Mouse (Mus musculus): ENCODE measurements around the gene Pdzd7. TPM values are rescaled to one million over a fixed set of nuclear protein-coding genes. Genes with fewer than 3 reads are reported as not detected.

The Pdzd7 gene
- polyA plus RNA-seq, 1 experiment from 2014 or later = not detected

GRCm38 (mm10) chr19:44987851-44988250, 57.7 kb downstream of the Pdzd7 start:
- peaks cover 4% of the 10 kb centered on the region; the same call in 1 of the 2 replicates for H3K36me3 ChIP-seq
- H3K4me2 ChIP-seq = no peak overlapping the region
- no peaks in the 10 kb centered on the region for H3K9me3 ChIP-seq (replicated peaks)
- no peak overlapping the region for H3K9ac ChIP-seq
- peaks cover 41% of the 10 kb centered on the region for H3K4me1 ChIP-seq
- H3K4me3 ChIP-seq = no peak overlapping the region
- H3K27ac ChIP-seq = no peak overlapping the region
- peaks cover 54% of the 10 kb centered on the region for H3K27me3 ChIP-seq (replicated peaks)
- 57% methylated on average over 6 of the region's 6 CpGs for WGBS (ENCODE audit: insufficient replicate concordance)
- ATAC-seq = no peak

DNA sequence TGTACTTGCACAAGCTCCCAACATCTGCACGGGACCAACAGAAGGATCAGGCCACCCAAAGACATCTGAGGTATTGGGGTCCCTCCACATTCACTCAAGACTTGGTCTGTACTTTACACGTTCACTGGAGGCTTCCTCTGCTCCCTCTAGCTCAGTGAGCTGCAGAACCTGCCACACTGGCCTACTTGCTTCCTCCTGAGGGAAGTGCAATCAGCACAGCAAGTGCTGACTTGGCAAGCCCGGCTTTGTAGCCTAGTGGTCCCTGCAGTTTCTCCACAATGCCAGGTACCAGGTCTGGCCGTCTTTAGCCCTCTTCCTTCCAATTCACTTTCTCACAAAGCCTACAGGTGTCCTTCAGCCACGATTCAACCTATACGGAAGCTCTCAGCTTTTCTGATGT, 58.5 kb downstream of the Pdzd7 start:
- Histone ChIP-seq H3K9me3 (replicated peaks) (no peaks in the 10 kb centered on the region), H3K4me2 (no peak overlapping the region), H3K36me3 (peaks cover 10% of the 10 kb centered on the region), H3K9ac (no peak overlapping the region), H3K27ac (no peak overlapping the region), H3K4me3 (no peak overlapping the region), H3K4me1 (peaks cover 33% of the 10 kb centered on the region), H3K27me3 (replicated peaks) (peaks cover 54% of the 10 kb centered on the region)
- WGBS (ENCODE audit: insufficient replicate concordance) = 54% methylated on average over 6 of the region's 6 CpGs
- no peak for ATAC-seq

DNA sequence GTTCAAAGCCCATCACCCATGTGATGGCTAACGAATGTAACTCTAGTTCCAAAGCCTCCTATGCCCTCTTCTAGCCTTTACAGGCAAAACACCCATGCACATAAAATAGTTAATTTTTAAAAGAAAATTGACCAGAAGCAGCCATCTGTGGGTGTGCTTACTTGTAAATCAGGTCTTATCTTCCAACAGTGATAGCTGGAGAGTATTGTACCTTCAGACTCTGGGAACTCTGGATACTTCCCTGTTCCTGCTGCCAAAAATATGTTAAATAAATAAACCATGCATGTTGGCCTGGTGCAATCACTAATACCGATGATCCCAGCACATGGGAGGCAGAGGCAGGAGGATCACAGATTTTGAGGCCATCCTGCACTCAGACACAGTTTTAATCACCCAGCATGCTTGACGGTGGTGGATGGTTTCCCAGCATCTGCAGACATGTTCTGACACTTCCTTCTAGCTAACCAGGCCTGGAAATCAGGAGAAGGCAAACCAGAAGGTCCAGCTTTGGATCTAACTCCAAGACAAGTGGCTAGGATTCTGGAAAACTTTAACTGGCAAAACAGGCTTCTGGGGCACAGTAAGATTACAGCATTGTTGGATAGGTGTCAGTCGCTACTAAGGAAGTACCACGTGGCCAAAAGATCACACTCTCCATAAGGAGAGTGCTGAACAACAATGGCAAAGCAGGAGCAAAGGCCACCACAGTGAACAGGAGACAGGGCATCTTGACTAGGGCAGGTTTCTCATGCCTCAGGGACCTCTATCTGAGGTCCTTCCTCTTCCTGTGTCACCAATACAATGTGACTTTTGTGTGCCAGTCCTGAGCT, 60.1 kb downstream of the Pdzd7 start:
- H3K4me1 ChIP-seq = peaks cover 33% of the 10 kb centered on the region
- no peak overlapping the region for H3K4me3 ChIP-seq
- peaks cover 25% of the 10 kb centered on the region for H3K36me3 ChIP-seq
- H3K27ac ChIP-seq = no peak overlapping the region
- no peak for ATAC-seq
- 47% methylated on average over 5 of the region's 5 CpGs for WGBS (ENCODE audit: insufficient replicate concordance)
- peaks cover 40% of the 10 kb centered on the region for H3K27me3 ChIP-seq (replicated peaks)
- H3K9me3 ChIP-seq (replicated peaks) = no peaks in the 10 kb centered on the region
- no peak overlapping the region for H3K4me2 ChIP-seq
- H3K9ac ChIP-seq = no peak overlapping the region

- Histone ChIP-seq H3K36me3 (peaks cover 34% of the 10 kb centered on the region), H3K4me3 (no peak overlapping the region), H3K4me2 (no peak overlapping the region), H3K27ac (no peak overlapping the region), H3K27me3 (replicated peaks) (peaks cover 31% of the 10 kb centered on the region), H3K4me1 (peaks cover 30% of the 10 kb centered on the region), H3K9me3 (replicated peaks) (no peaks in the 10 kb centered on the region), H3K9ac (no peak overlapping the region)
- ATAC-seq = no peak
- 83% methylated on average over 4 of the region's 4 CpGs for WGBS (ENCODE audit: insufficient replicate concordance)
Observed at GRCm38 (mm10) chr19:44984420-44984819, 61.1 kb downstream of the Pdzd7 start.

GRCm38 (mm10) chr19:44983366-44983765, 62.2 kb downstream of the Pdzd7 start:
- no peak overlapping the region for H3K27ac ChIP-seq
- WGBS (ENCODE audit: insufficient replicate concordance) = 80% methylated on average over 6 of the region's 6 CpGs

GRCm38 (mm10) chr19:44982477-44983115, 62.9 kb downstream of the Pdzd7 start:
- no peak overlapping the region for H3K4me2 ChIP-seq
- H3K9ac ChIP-seq = no peak overlapping the region
- ATAC-seq = no peak
- peaks cover 53% of the 10 kb centered on the region for H3K36me3 ChIP-seq
- peaks cover 12% of the 10 kb centered on the region for H3K27me3 ChIP-seq (replicated peaks)
- WGBS (ENCODE audit: insufficient replicate concordance) = 73% methylated on average over 7 of the region's 7 CpGs
- no peaks in the 10 kb centered on the region for H3K9me3 ChIP-seq (replicated peaks)
- H3K27ac ChIP-seq = no peak overlapping the region
- H3K4me3 ChIP-seq = no peak overlapping the region
- H3K4me1 ChIP-seq = peaks cover 22% of the 10 kb centered on the region

More at GRCm38 (mm10) chr19:44983366-44983765, 62.2 kb downstream of the Pdzd7 start:
- ATAC-seq = no peak
- Histone ChIP-seq H3K36me3 (peaks cover 45% of the 10 kb centered on the region), H3K4me3 (no peak overlapping the region), H3K9me3 (replicated peaks) (no peaks in the 10 kb centered on the region), H3K4me1 (peaks cover 22% of the 10 kb centered on the region), H3K9ac (no peak overlapping the region), H3K4me2 (no peak overlapping the region), H3K27me3 (replicated peaks) (peaks cover 20% of the 10 kb centered on the region)

DNA sequence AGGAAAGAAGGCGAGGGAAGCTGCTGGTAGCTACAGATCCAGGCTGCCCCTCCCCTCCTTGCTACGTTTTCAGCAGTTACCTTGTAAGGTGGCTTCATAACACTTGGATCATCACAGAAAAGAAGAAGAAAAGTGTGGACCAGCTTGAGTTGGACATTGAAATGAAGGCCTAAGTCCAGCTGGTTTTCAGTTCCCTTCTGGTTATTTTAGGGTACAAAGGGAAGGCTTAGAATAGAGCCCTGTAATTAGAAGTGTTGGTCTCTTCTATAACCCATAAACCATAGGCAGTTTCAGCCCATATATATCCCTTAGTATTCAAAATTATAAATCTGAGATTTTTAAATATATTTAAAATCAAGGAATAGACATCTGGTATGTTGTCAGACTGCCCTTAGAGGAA, 64.7 kb downstream of the Pdzd7 start:
- Histone ChIP-seq H3K4me3 (no peak overlapping the region), H3K27me3 (replicated peaks) (no peaks in the 10 kb centered on the region), H3K4me2 (no peak overlapping the region), H3K9ac (no peak overlapping the region), H3K36me3 (peaks cover 71% of the 10 kb centered on the region), H3K4me1 (peaks cover 13% of the 10 kb centered on the region; the same call in 1 of the 2 replicates), H3K9me3 (replicated peaks) (no peaks in the 10 kb centered on the region), H3K27ac (no peak overlapping the region)
- WGBS (ENCODE audit: insufficient replicate concordance) = 75% methylated on average over 2 of the region's 2 CpGs
- ATAC-seq = no peak

DNA sequence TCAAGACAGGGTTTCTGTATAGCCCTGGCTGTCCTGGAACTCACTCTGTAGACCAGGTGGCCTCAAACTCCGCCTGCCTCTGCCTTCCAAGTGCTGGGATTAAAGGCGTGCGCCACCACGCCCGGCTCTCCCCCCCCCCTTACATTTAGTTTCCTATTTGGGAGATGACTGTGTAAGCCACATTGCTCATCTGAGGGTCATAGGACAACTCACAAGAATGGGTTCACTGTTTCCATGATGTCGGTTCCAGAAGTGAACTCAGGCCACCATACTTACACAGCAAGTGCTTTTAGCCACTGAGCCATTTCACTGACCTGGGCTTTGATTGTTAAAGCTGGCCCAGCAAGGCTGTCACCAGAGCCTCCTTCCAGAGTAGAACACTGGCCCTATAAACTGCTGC, 68.4 kb downstream of the Pdzd7 start:
- ATAC-seq = no peak
- H3K4me1 ChIP-seq = no peaks in the 10 kb centered on the region
- no peak overlapping the region for H3K4me3 ChIP-seq
- H3K4me2 ChIP-seq = no peak overlapping the region
- H3K27me3 ChIP-seq (replicated peaks) = no peaks in the 10 kb centered on the region
- H3K27ac ChIP-seq = no peak overlapping the region
- H3K9me3 ChIP-seq (replicated peaks) = no peaks in the 10 kb centered on the region
- peaks cover 98% of the 10 kb centered on the region for H3K36me3 ChIP-seq
- no peak overlapping the region for H3K9ac ChIP-seq
- WGBS (ENCODE audit: insufficient replicate concordance) = 88% methylated on average over 6 of the region's 6 CpGs

Other genes with a start within 250 kb of the Pdzd7 start
- 25.8 and 27.2 TPM in 2 replicates for gene Slf2, start 114.6 kb downstream of the Pdzd7 start, polyA plus RNA-seq (2016; fragmentation: Nextera tagmentation; extraction: Ambion mirVana)
- gene Sema4g, start 56.6 kb downstream of the Pdzd7 start, polyA plus RNA-seq (2016; fragmentation: Nextera tagmentation; extraction: Ambion mirVana) = 2.4 TPM in 2 replicates
- gene Twnk, start 40.1 kb downstream of the Pdzd7 start, polyA plus RNA-seq (2016; fragmentation: Nextera tagmentation; extraction: Ambion mirVana) = 18.5 and 20.9 TPM in 2 replicates
- 45.8 and 47.6 TPM in 2 replicates for gene Mrpl43, start 39.3 kb downstream of the Pdzd7 start, polyA plus RNA-seq (2016; fragmentation: Nextera tagmentation; extraction: Ambion mirVana)
- gene Lzts2, start 31.3 kb downstream of the Pdzd7 start, polyA plus RNA-seq (2016; fragmentation: Nextera tagmentation; extraction: Ambion mirVana) = 18.3 and 19.6 TPM in 2 replicates
- gene Sfxn3, start 1.8 kb upstream of the Pdzd7 start, polyA plus RNA-seq (2016; fragmentation: Nextera tagmentation; extraction: Ambion mirVana) = 4.1 TPM in 2 replicates
- gene Kazald1, start 29.5 kb upstream of the Pdzd7 start, polyA plus RNA-seq (2016; fragmentation: Nextera tagmentation; extraction: Ambion mirVana) = 0.18 and 0.35 TPM in 2 replicates
- gene Tlx1, start 105.0 kb upstream of the Pdzd7 start, polyA plus RNA-seq (2016; fragmentation: Nextera tagmentation; extraction: Ambion mirVana) = not detected in 2 replicates
- gene Lbx1, start 190.1 kb upstream of the Pdzd7 start, polyA plus RNA-seq (2016; fragmentation: Nextera tagmentation; extraction: Ambion mirVana) = 0.07 and 0.08 TPM in 2 replicates